Mouse (Mus musculus): ENCODE data around the gene Txlnb.

GRCm38 (mm10) chr10:17836275-17836674 lies 40.2 kb downstream of the Txlnb start:
- TF ChIP-seq CTCF (IDR thresholded peaks at IDR 0.05; ENCODE audit: borderline replicate concordance, insufficient read depth, low read depth, low read length) (no peak), POLR2A (IDR thresholded peaks at IDR 0.05; ENCODE audit: borderline replicate concordance, insufficient read depth, low read length) (no peak)

All from cerebellum, adult 2 months (tissue).